Mouse (Mus musculus) hindbrain, embryonic 10.5 days (tissue): ENCODE measurements at regions not wholly inside any gene's neighbourhood (a gene's known extent, or its start where the extent isn't known, plus 50 kb on each side); places are given as distances from the start of the nearest gene placed in this dataset.
A peak's percentile ranks its signal among the peaks of the same experiment; 100 is the strongest.

Experiments used
- DNase-seq: peaks from one replicate; pipeline ENCODE4 v3.0.0-alpha.2; 2017; ENCODE audit warnings: low spot score
- H3K27ac ChIP-seq: fragments of 300-500 bp; sonication (generic); 2 replicates; pipeline ENCODE4 v1.5.1; 2016; ENCODE audit warnings: mild to moderate bottlenecking, moderate library complexity
- H3K27me3 ChIP-seq: fragments of 300-500 bp; sonication (generic); 2 replicates; pipeline ENCODE4 v1.6.1; 2016; ENCODE audit warnings: mild to moderate bottlenecking; ENCODE audit not compliant: poor library complexity, insufficient read depth, severe bottlenecking
- H3K36me3 ChIP-seq: fragments of 300-500 bp; sonication (generic); 2 replicates; pipeline ENCODE4 v1.6.1; 2016; ENCODE audit warnings: mild to moderate bottlenecking, moderate library complexity
- H3K4me1 ChIP-seq: fragments of 300-500 bp; sonication (generic); replicated peaks from 2 replicates; pipeline ENCODE4 v1.6.1; 2016; ENCODE audit warnings: mild to moderate bottlenecking
- H3K4me3 ChIP-seq: fragments of 300-500 bp; sonication (generic); 2 replicates; pipeline ENCODE4 v1.5.1; 2016; ENCODE audit warnings: mild to moderate bottlenecking, moderate library complexity
- H3K9me3 ChIP-seq: fragments of 300-500 bp; sonication (generic); 2 replicates; pipeline ENCODE4 v1.6.1; 2016; ENCODE audit warnings: mild to moderate bottlenecking, moderate library complexity
- WGBS: fragments of 180-500 bp; shearing (Covaris S2); methylation state at CpG from one replicate; pipeline ENCODE4 v1.1.7; 2016; 5-methylcytosine and 5-hydroxymethylcytosine counted together

GRCm38 (mm10) chr10:43733618-43734415, 155.7 kb downstream of the Cd24a start:
- DNase-seq, result no peak
- WGBS, result 86% methylated on average over 13 of the region's 13 CpGs
- H3K9me3 ChIP-seq, result 0 out of 2 replicates have a peak, but pooled peaks cover 3% of the 10 kb centered on the region
- H3K4me1 ChIP-seq, result 0 out of 2 replicates have a peak, but pooled peaks cover 3% of the 10 kb centered on the region
- H3K27me3 ChIP-seq, result no peaks in the 10 kb centered on the region
- no peaks in the 10 kb centered on the region for H3K36me3 ChIP-seq
- no peak overlapping the region for H3K27ac ChIP-seq
- H3K4me3 ChIP-seq, result no peak overlapping the region

GRCm38 (mm10) chr10:43739181-43739580, 161.1 kb downstream of the Cd24a start:
- Histone ChIP-seq H3K4me3 (no peak overlapping the region), H3K4me1 (peaks cover 39% of the 10 kb centered on the region), H3K36me3 (no peaks in the 10 kb centered on the region), H3K27me3 (no peaks in the 10 kb centered on the region), H3K9me3 (0 out of 2 replicates have a peak, but pooled peaks cover 3% of the 10 kb centered on the region), H3K27ac (peak overlapping the region; percentile 84)
- 88% methylated on average over 2 of the region's 2 CpGs for WGBS
- DNase-seq, result no peak

- Histone ChIP-seq H3K27me3 (no peaks in the 10 kb centered on the region), H3K4me1 (peaks cover 39% of the 10 kb centered on the region), H3K36me3 (no peaks in the 10 kb centered on the region), H3K9me3 (0 out of 2 replicates have a peak, but pooled peaks cover 3% of the 10 kb centered on the region), H3K27ac (peak overlapping the region; percentile 84), H3K4me3 (no peak overlapping the region)
- whole genome bisulfite sequencing, result 37% methylated on average over 8 of the region's 8 CpGs
- DNase-seq, result peak; percentile 42
Measured at GRCm38 (mm10) chr10:43739718-43740117, 161.6 kb downstream of the Cd24a start.

DNA sequence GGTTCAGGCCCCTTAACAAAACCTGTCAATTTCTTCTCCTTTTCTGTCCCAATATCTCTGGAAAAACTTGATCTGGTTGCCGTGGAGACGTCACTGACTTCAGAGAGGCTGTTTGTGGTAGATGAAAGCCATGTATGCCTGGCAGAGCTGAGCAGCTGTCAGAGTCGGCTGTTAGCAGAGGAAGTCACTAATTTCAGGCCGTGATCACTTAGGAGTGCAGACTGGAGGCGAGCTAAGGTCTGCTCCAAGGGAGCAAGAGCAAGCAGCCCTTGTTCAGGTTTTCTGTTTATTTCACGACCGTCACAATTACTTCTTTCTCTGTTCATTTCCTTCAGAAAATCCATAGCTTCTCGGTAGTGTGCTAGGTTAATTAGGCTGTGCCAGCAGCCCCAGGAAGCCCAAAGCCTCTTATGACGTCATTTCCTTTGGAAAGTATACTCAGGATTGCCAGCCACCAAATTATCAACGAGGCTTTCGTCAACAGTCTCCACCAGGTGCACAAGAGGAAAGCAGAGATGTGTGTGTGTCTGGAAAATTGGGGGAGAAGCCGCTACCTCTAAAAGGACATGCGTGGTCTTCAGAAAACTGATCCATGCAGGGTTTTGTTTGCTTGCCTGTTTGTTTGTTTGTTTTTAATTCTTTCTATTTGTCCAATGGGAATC, 161.2 kb downstream of the Qrsl1 start:
- Histone ChIP-seq H3K36me3 (no peaks in the 10 kb centered on the region), H3K4me1 (peaks cover 39% of the 10 kb centered on the region), H3K27me3 (no peaks in the 10 kb centered on the region), H3K9me3 (0 out of 2 replicates have a peak, but pooled peaks cover 3% of the 10 kb centered on the region), H3K4me3 (0 out of 2 replicates have a peak overlapping the region, but pooled peaks have one; percentile 13), H3K27ac (peak overlapping the region; percentile 84)
- DNase-seq, result peak; percentile 59
- 39% methylated on average over 13 of the region's 13 CpGs for WGBS

GRCm38 (mm10) chr10:43741361-43742084, 160.0 kb downstream of the Qrsl1 start:
- DNase-seq, result peak; percentile 39
- Histone ChIP-seq H3K9me3 (0 out of 2 replicates have a peak, but pooled peaks cover 1% of the 10 kb centered on the region), H3K27ac (peak overlapping the region; percentile 84), H3K36me3 (no peaks in the 10 kb centered on the region), H3K4me1 (peaks cover 39% of the 10 kb centered on the region), H3K4me3 (no peak overlapping the region), H3K27me3 (no peaks in the 10 kb centered on the region)
- WGBS, result 47% methylated on average over 18 of the region's 18 CpGs

DNA sequence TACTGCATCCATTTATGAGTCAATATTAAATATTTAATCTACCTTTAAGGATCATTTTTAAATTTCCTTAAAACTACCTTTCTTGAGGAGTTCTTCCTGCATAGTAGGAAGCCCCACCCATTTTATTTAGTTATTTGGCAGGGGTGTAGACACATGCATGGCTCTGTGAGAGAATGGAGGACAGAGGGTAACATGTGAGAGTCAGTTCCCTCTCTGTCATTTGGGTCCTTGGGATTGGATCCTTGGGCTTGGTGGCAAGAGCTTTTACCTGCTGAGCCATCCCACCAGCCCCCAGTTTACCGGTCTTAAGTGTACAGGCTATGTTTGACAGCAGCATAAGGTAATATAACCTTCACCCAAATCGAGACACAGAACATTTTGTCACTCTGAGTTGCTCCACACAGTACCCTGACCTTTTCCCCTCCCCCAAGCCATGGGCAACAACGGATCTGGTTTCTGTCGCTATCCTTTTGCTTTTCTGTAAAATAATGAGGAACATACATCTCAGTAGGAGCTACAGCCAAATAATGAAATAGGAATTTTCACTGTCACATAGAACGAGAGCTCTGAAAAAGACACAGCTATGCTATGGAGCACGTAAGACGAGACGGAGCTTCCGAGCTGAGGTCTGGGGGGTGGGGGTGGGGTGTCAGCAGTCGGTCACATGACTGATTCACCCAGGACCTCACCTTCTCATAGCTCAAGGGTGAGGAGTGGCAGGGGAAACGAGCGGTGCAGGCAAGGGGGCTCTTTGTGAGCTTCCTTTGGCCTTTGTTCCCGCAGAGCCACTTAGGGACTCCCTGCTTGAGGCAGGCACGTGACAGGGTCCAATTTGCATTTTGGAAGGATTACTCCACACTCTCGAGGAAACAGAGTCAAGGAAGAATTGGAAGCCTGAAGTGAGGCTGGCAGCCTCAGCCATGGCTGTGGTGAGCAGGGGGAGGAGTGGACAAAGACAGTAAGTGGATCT, 159.2 kb downstream of the Qrsl1 start:
- Histone ChIP-seq H3K9me3 (no peaks in the 10 kb centered on the region), H3K27me3 (no peaks in the 10 kb centered on the region), H3K4me1 (peaks cover 39% of the 10 kb centered on the region), H3K36me3 (no peaks in the 10 kb centered on the region), H3K27ac (peak overlapping the region; percentile 86), H3K4me3 (peak overlapping the region; percentile 41)
- DNase-seq, result peak; percentile 72
- WGBS, result 5% methylated on average over 15 of the region's 15 CpGs

- Histone ChIP-seq H3K27me3 (no peaks in the 10 kb centered on the region), H3K4me3 (no peak overlapping the region), H3K9me3 (no peaks in the 10 kb centered on the region), H3K4me1 (peaks cover 39% of the 10 kb centered on the region), H3K27ac (peak overlapping the region; percentile 86), H3K36me3 (no peaks in the 10 kb centered on the region)
- WGBS, result 95% methylated on average over 7 of the region's 7 CpGs
- no peak for DNase-seq
Measured at GRCm38 (mm10) chr10:43743188-43744120, 158.1 kb downstream of the Qrsl1 start.

DNA sequence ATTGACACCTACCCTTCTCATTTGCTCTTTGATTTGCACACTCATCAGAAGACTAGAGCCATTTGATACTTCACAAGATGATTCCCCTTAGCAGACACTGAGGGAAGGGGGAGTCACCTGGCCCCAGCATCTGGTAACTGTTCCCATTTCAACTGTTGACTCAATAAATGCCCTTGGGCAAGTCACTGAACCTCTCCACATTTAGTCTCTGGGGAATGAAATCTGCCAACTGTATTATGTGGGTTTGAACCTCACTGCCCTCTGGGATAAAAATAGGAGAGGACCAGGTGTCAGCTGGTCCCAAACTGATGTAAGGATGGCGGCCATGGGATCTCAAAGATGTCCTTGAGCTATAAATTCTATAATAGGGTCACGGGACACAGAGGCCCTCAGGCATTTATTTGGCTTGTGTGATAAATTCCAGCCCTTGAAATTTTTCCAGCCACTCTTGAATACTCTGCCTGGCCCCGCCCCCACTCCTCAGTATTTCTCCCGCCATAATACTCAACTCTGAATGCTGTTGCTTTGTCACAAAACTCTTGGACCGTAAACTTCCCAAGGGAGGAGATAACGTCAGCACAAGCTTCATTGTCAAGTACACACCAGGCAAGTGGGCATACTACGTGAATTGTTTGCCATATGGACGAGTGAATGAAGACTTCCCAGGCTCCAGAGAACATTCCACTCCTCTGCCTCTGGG, 155.5 kb downstream of the Qrsl1 start:
- H3K9me3 ChIP-seq, result no peaks in the 10 kb centered on the region
- H3K4me3 ChIP-seq, result no peak overlapping the region
- H3K36me3 ChIP-seq, result no peaks in the 10 kb centered on the region
- H3K27ac ChIP-seq, result no peak overlapping the region
- peaks cover 19% of the 10 kb centered on the region for H3K4me1 ChIP-seq
- WGBS, result 84% methylated on average over 8 of the region's 8 CpGs
- H3K27me3 ChIP-seq, result no peaks in the 10 kb centered on the region
- DNase-seq, result no peak

DNA sequence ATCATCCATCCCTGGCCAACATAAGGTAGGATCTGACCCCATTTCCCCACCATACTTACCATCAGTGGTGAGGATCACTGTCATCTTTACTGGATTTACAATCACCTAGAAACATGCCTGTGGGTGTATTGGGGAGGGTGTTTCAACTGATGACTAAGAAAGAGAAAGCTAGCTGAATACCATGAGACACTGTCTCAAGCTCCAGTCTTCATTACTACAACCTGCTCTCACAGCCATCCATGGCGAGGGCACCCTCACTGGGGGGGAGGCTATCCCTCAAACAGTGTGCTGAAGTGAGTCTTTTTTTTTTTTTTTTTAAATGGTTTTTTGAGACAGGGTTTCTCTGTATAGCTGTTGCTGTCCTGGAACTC, 154.9 kb downstream of the Qrsl1 start:
- no peak for DNase-seq
- Histone ChIP-seq H3K36me3 (no peaks in the 10 kb centered on the region), H3K27me3 (no peaks in the 10 kb centered on the region), H3K4me1 (peaks cover 14% of the 10 kb centered on the region), H3K9me3 (no peaks in the 10 kb centered on the region), H3K27ac (no peak overlapping the region), H3K4me3 (no peak overlapping the region)
- 97% methylated on average over 1 of the region's 1 CpGs for WGBS

- no peaks in the 10 kb centered on the region for H3K36me3 ChIP-seq
- no peak overlapping the region for H3K4me3 ChIP-seq
- no peaks in the 10 kb centered on the region for H3K27me3 ChIP-seq
- H3K4me1 ChIP-seq, result peaks cover 12% of the 10 kb centered on the region
- no peak for DNase-seq
- H3K9me3 ChIP-seq, result no peaks in the 10 kb centered on the region
- 83% methylated on average over 4 of the region's 4 CpGs for WGBS
- no peak overlapping the region for H3K27ac ChIP-seq
Measured at GRCm38 (mm10) chr10:43747541-43747940, 154.0 kb downstream of the Qrsl1 start.

GRCm38 (mm10) chr10:43748300-43748699, 153.2 kb downstream of the Qrsl1 start:
- no peak overlapping the region for H3K4me3 ChIP-seq

More at GRCm38 (mm10) chr10:43748300-43748699, 153.2 kb downstream of the Qrsl1 start:
- no peak for DNase-seq
- H3K36me3 ChIP-seq, result no peaks in the 10 kb centered on the region
- no peak overlapping the region for H3K27ac ChIP-seq
- no peaks in the 10 kb centered on the region for H3K9me3 ChIP-seq
- H3K27me3 ChIP-seq, result no peaks in the 10 kb centered on the region
- H3K4me1 ChIP-seq, result peaks cover 7% of the 10 kb centered on the region
- 89% methylated on average over 3 of the region's 3 CpGs for WGBS
